Mouse (Mus musculus) G1E (cell line): Measurements from ENCODE around the gene D8Ertd738e. TPM values are rescaled to one million over a fixed set of nuclear protein-coding genes. Genes with fewer than 3 reads are reported as not detected.

Source experiments
- ATAC-seq: 2 replicates; pipeline ENCODE4 v1.8.0; 2016; ENCODE audit warnings: mild to moderate bottlenecking; ENCODE audit not compliant: insufficient number of reproducible peaks, poor library complexity, low FRiP score, severe bottlenecking; ENCODE audit errors: extremely low read depth
- DNase-seq: peaks from one replicate; pipeline ENCODE4 v3.0.0; 2012; ENCODE audit warnings: low spot score
- H3K27me3 ChIP-seq: 2 replicates; pipeline ENCODE4 v1.6.1; 2012; ENCODE audit warnings: mild to moderate bottlenecking, low read length, inconsistent platforms; ENCODE audit not compliant: insufficient read depth
- H3K36me3 ChIP-seq: replicated peaks from 2 replicates; pipeline ENCODE3; 2012; ENCODE audit warnings: mild to moderate bottlenecking, inconsistent platforms
- H3K4me1 ChIP-seq: 2 replicates; pipeline ENCODE4 v1.6.1; 2012; ENCODE audit warnings: low read depth, low read length, inconsistent platforms, mixed read lengths; ENCODE audit not compliant: insufficient read depth
- H3K4me3 ChIP-seq: 2 replicates; pipeline ENCODE4 v1.5.1; 2012; ENCODE audit warnings: low read depth, mild to moderate bottlenecking, inconsistent platforms, low read length, moderate library complexity, mixed read lengths
- H3K9me3 ChIP-seq: replicated peaks from 2 replicates; pipeline ENCODE4 v1.6.1; 2012; ENCODE audit warnings: inconsistent platforms
- CTCF ChIP-seq: IDR thresholded peaks from 2 replicates; pipeline ENCODE4 v1.5.1; 2012; ENCODE audit warnings: low read depth, low read length, inconsistent platforms, mixed read lengths
- GATA1 ChIP-seq: IDR thresholded peaks from 2 replicates; pipeline ENCODE4 v1.6.1; 2012; ENCODE audit warnings: borderline replicate concordance, low read length, inconsistent platforms, mixed read lengths
- GATA2 ChIP-seq: IDR thresholded peaks from 2 replicates; pipeline ENCODE4 v1.6.1; 2012; ENCODE audit warnings: low read depth, low read length, inconsistent platforms, borderline replicate concordance
- POLR2AphosphoS5 ChIP-seq: IDR thresholded peaks from 2 replicates; pipeline ENCODE4 v1.6.1; 2012; ENCODE audit warnings: low read depth, low read length, inconsistent platforms; ENCODE audit not compliant: insufficient replicate concordance
- TAL1 ChIP-seq: conservative IDR thresholded peaks from 2 replicates; pipeline ENCODE4 v1.6.1; 2012; ENCODE audit warnings: low read depth, low read length, inconsistent platforms, mixed read lengths
- polyA plus RNA-seq: library from polyadenylated mRNA; stranded (reverse); fragments of >175 nt; gene quantifications from 2 replicates; pipeline ENCODE4 v1.2.3, GENCODE M21; 2012
- total RNA-seq, 2 experiments: library from RNA; stranded (forward) in 1 of 2; stranded (reverse) in 1 of 2; fragments of 200-1000 nt in 1 of 2; fragments of >200 nt in 1 of 2; fragmentation: Nextera tagmentation in 1 of 2; gene quantifications; 2 replicates each; pipeline ENCODE4 v1.2.3; 2014 to 2017

Gene D8Ertd738e
- total and polyA plus RNA-seq, 3 experiments = 132 to 291 (median 197) TPM

DNA sequence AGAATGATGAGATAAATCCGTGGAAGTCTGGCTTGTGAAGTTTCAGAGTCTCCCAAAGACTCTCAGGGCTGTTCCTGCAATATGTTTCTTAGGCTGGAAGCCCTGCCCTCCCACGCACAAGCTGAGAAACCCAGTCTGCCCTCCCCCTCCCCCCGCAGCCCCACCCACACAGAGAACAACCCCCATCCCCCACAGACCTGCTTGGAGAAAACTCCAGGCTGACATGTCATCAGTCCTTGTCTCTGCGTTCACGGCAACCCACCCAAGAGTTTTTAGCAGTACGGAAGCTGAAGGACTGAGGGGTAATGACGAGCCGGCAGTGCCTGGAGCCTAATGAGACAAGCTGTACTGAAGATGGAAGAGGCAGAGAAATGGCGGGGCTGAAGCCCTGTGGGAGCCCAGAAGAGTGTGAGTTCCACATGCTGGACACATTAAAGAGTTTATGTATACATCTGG is 35.1 kb upstream of the D8Ertd738e start:
- ATAC-seq (no peak), DNase-seq (no peak)
- no peak for TF ChIP-seq GATA1
- no peak for TF ChIP-seq POLR2AphosphoS5
- TF ChIP-seq GATA2 = no peak
- TF ChIP-seq TAL1 = no peak
- no peak for TF ChIP-seq CTCF
- Histone ChIP-seq H3K4me3 (no peak overlapping the region), H3K27me3 (peaks cover 9% of the 10 kb centered on the region; the same call in 1 of the 2 replicates), H3K4me1 (peaks cover 9% of the 10 kb centered on the region), H3K9me3 (no peaks in the 10 kb centered on the region), H3K36me3 (no peaks in the 10 kb centered on the region)

GRCm38 (mm10) chr8:84280777-84281176 is 31.3 kb upstream of the D8Ertd738e start:
- no peak for ATAC-seq
- Histone ChIP-seq H3K36me3 (no peaks in the 10 kb centered on the region), H3K4me3 (no peak overlapping the region), H3K4me1 (peaks cover 23% of the 10 kb centered on the region), H3K9me3 (no peaks in the 10 kb centered on the region), H3K27me3 (peaks cover 9% of the 10 kb centered on the region; the same call in 1 of the 2 replicates)
- DNase-seq = no peak
- TF ChIP-seq CTCF = no peak
- TF ChIP-seq GATA2 = no peak
- TF ChIP-seq GATA1 = no peak
- TF ChIP-seq POLR2AphosphoS5 = no peak
- TF ChIP-seq TAL1 = no peak

DNA sequence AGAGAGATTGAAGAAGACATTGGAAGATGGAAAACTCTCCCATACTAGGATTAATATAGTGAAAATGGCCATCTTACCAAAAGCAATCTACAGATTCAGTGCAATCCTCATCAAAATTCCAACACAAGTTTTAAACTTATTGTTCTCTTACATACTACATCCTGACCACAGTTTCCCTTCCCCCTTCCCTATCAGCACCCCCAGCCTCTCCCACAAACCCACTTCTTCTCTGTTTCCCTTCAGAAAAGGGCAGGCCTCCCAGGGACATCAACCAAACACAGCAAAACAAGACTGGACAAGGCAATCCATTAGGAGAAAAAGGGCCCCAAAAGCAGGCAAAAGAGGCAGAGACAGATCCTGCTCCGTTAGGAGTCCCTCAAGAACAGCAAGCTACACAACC is 26.9 kb upstream of the D8Ertd738e start:
- Histone ChIP-seq H3K36me3 (no peaks in the 10 kb centered on the region), H3K4me1 (peaks cover 27% of the 10 kb centered on the region), H3K27me3 (peaks cover 8% of the 10 kb centered on the region; the same call in 1 of the 2 replicates), H3K4me3 (no peak overlapping the region), H3K9me3 (no peaks in the 10 kb centered on the region)
- no peak for TF ChIP-seq POLR2AphosphoS5
- no peak for TF ChIP-seq TAL1
- no peak for TF ChIP-seq GATA2
- TF ChIP-seq GATA1 = no peak
- DNase-seq (no peak), ATAC-seq (no peak)

- ATAC-seq = no peak
- DNase-seq = no peak
- H3K4me3 ChIP-seq = no peak overlapping the region
- H3K27me3 ChIP-seq = no peaks in the 10 kb centered on the region; the same call in 1 of the 2 replicates
- no peaks in the 10 kb centered on the region for H3K9me3 ChIP-seq
- no peak for TF ChIP-seq CTCF
- TF ChIP-seq GATA1 = no peak
- TF ChIP-seq TAL1 = no peak
- TF ChIP-seq POLR2AphosphoS5 = no peak
- TF ChIP-seq GATA2 = no peak
- H3K4me1 ChIP-seq = peaks cover 43% of the 10 kb centered on the region
- peaks cover 3% of the 10 kb centered on the region for H3K36me3 ChIP-seq
These were observed 24.4 kb upstream of the D8Ertd738e start for GRCm38 (mm10) chr8:84273968-84274367.

DNA sequence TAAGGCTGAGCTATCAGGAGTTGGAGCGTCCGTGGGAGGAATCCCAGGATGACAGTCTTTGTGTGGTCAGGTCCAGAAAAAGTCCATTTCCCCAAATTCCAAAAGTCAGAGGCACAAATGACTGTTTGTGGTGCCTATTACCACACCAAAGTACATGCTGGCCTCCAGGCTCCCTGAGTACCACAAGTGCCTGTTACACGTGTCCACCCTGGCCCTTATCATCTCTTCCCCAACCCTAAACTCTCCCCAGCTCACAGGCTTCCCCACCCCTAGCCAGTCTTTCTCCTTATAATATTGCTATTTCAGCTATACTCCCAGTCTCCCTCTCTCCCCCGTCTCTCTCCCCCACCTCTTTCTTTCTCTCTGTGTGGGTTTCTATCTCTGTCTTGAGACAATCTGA is 22.8 kb upstream of the D8Ertd738e start:
- DNase-seq (no peak), ATAC-seq (no peak)
- H3K4me1 ChIP-seq = peaks cover 46% of the 10 kb centered on the region
- H3K27me3 ChIP-seq = no peaks in the 10 kb centered on the region; the same call in 1 of the 2 replicates
- TF ChIP-seq TAL1 (no peak), GATA1 (no peak), GATA2 (no peak), POLR2AphosphoS5 (no peak), CTCF (no peak)
- no peaks in the 10 kb centered on the region for H3K9me3 ChIP-seq
- peaks cover 17% of the 10 kb centered on the region for H3K36me3 ChIP-seq
- H3K4me3 ChIP-seq = no peak overlapping the region

GRCm38 (mm10) chr8:84269950-84270773 is 20.6 kb upstream of the D8Ertd738e start, which contains the start of gene Ccdc130:
Gene Ccdc130 (minus strand): TSS chr8:84270380.
- no peak for TF ChIP-seq TAL1
- TF ChIP-seq CTCF = no peak
- TF ChIP-seq POLR2AphosphoS5 = no peak
- TF ChIP-seq GATA1 = no peak
- TF ChIP-seq GATA2 = no peak
- ATAC-seq (peak; percentile 97), DNase-seq (peak; percentile 99)
- H3K4me1 ChIP-seq = peaks cover 36% of the 10 kb centered on the region
- H3K9me3 ChIP-seq = no peaks in the 10 kb centered on the region
- peaks cover 38% of the 10 kb centered on the region for H3K36me3 ChIP-seq
- no peaks in the 10 kb centered on the region for H3K27me3 ChIP-seq
- peak within 1 kb of the TSS; percentile 91 for H3K4me3 ChIP-seq
